Mouse (Mus musculus) MEL (cell line): ENCODE measurements around the gene Pofut1. TPM values are rescaled to one million over a fixed set of nuclear protein-coding genes. Genes with fewer than 3 reads are reported as not detected.

Experiments
- DNase-seq: peaks from one replicate; pipeline ENCODE4 v3.0.0; 2011; ENCODE audit warnings: low read depth, low spot score
- H3K27ac ChIP-seq: 2 replicates; pipeline ENCODE4 v1.5.1; 2012; ENCODE audit warnings: low read depth, mild to moderate bottlenecking, control low read depth, low read length, moderate library complexity; ENCODE audit not compliant: control insufficient read depth
- H3K27me3 ChIP-seq, 2 experiments: fragments of 150-350 bp in 1 of 2; sonication (generic) in 1 of 2; 2 replicates each; pipeline ENCODE4 v1.6.1; 2012; ENCODE audit warnings: low read length in 2 of 2, mild to moderate bottlenecking in 2 of 2, improper control_type of control experiment in 1 of 2, moderate library complexity in 1 of 2; ENCODE audit not compliant: insufficient read depth in 2 of 2, control insufficient read depth in 1 of 2
- H3K36me3 ChIP-seq, 2 experiments: 2 replicates each; pipeline ENCODE4 v1.6.1; 2012 to 2014; ENCODE audit warnings: low read length in 2 of 2, improper control_type of control experiment in 1 of 2, inconsistent platforms in 1 of 2, mild to moderate bottlenecking in 1 of 2; ENCODE audit not compliant: insufficient read depth in 2 of 2, control insufficient read depth in 1 of 2
- H3K4me1 ChIP-seq, 2 experiments: fragments of 150-350 bp in 1 of 2; sonication (generic) in 1 of 2; 2 replicates each; pipeline ENCODE4 v1.6.1; 2012; ENCODE audit warnings: low read length in 2 of 2, improper control_type of control experiment in 1 of 2, mild to moderate bottlenecking in 1 of 2; ENCODE audit not compliant: insufficient read depth in 2 of 2, control insufficient read depth in 1 of 2
- H3K4me3 ChIP-seq, 2 experiments: fragments of 150-350 bp in 1 of 2; sonication (generic) in 1 of 2; 2 replicates each; pipeline ENCODE4 v1.5.1; 2012; ENCODE audit warnings: low read depth in 2 of 2, low read length in 2 of 2, mild to moderate bottlenecking in 2 of 2, moderate library complexity in 2 of 2, control low read depth in 1 of 2, improper control_type of control experiment in 1 of 2; ENCODE audit not compliant: control insufficient read depth in 1 of 2, insufficient read depth in 1 of 2
- H3K79me2 ChIP-seq: 2 replicates; pipeline ENCODE4 v1.6.1; 2012; ENCODE audit warnings: mild to moderate bottlenecking, low read length, moderate library complexity; ENCODE audit not compliant: control insufficient read depth, poor library complexity, insufficient read depth
- H3K9ac ChIP-seq: 2 replicates; pipeline ENCODE4 v1.6.1; 2012; ENCODE audit warnings: low read depth, mild to moderate bottlenecking, control low read depth, low read length, moderate library complexity; ENCODE audit not compliant: control insufficient read depth, poor library complexity, severe bottlenecking
- H3K9me3 ChIP-seq: fragments of 150-350 bp; sonication (generic); replicated peaks from 2 replicates; pipeline ENCODE4 v1.6.1; 2012; ENCODE audit warnings: mild to moderate bottlenecking, low read length, improper control_type of control experiment, moderate library complexity; ENCODE audit not compliant: insufficient read depth
- CHD1 ChIP-seq: IDR thresholded peaks from 2 replicates; pipeline ENCODE4 v1.6.1; 2012; ENCODE audit warnings: low read depth, mild to moderate bottlenecking, inconsistent platforms, low read length, improper control_type of control experiment
- CHD2 ChIP-seq: IDR thresholded peaks from 2 replicates; pipeline ENCODE4 v1.6.1; 2011; ENCODE audit warnings: low read length, improper control_type of control experiment
- CTCF ChIP-seq, 3 experiments: IDR thresholded peaks in 2 of 3; conservative IDR thresholded peaks in 1 of 3; 2 replicates each; pipeline ENCODE4 v1.5.1; 2011 to 2012; ENCODE audit warnings: low read length in 3 of 3, low read depth in 2 of 3, mild to moderate bottlenecking in 2 of 3, improper control_type of control experiment in 1 of 3, inconsistent platforms in 1 of 3, mixed read lengths in 1 of 3, moderate library complexity in 1 of 3; ENCODE audit not compliant: control insufficient read depth in 1 of 3, insufficient read depth in 1 of 3, poor library complexity in 1 of 3, severe bottlenecking in 1 of 3
- E2F4 ChIP-seq: IDR thresholded peaks from 2 replicates; pipeline ENCODE4 v1.6.1; 2011; ENCODE audit warnings: low read depth, low read length, improper control_type of control experiment, borderline replicate concordance
- ETS1 ChIP-seq: IDR thresholded peaks from 2 replicates; pipeline ENCODE4 v1.6.1; 2012; ENCODE audit warnings: low read depth, mild to moderate bottlenecking, inconsistent platforms, low read length, improper control_type of control experiment, moderate library complexity
- GABPA ChIP-seq: IDR thresholded peaks from 2 replicates; pipeline ENCODE4 v1.6.1; 2012; ENCODE audit warnings: low read depth, mild to moderate bottlenecking, inconsistent platforms, low read length, improper control_type of control experiment, moderate library complexity
- HCFC1 ChIP-seq: IDR thresholded peaks from 2 replicates; pipeline ENCODE4 v1.6.1; 2012; ENCODE audit warnings: low read depth, mild to moderate bottlenecking, inconsistent platforms, low read length, improper control_type of control experiment, moderate library complexity
- JUND ChIP-seq: IDR thresholded peaks from 2 replicates; pipeline ENCODE4 v1.6.1; 2011; ENCODE audit warnings: low read depth, mild to moderate bottlenecking, improper control_type of control experiment, low read length
- MAFK ChIP-seq: IDR thresholded peaks from 2 replicates; pipeline ENCODE4 v1.6.1; 2011; ENCODE audit warnings: low read depth, mild to moderate bottlenecking, low read length, improper control_type of control experiment, borderline replicate concordance
- MAZ ChIP-seq: IDR thresholded peaks from 2 replicates; pipeline ENCODE4 v1.6.1; 2012; ENCODE audit warnings: low read depth, mild to moderate bottlenecking, inconsistent platforms, low read length, improper control_type of control experiment
- MEF2A ChIP-seq: IDR thresholded peaks from 2 replicates; pipeline ENCODE4 v1.6.1; 2014; ENCODE audit warnings: low read depth, mild to moderate bottlenecking, inconsistent platforms, low read length, improper control_type of control experiment; ENCODE audit not compliant: poor library complexity, insufficient replicate concordance, severe bottlenecking; ENCODE audit errors: extremely low read depth
- MXI1 ChIP-seq: IDR thresholded peaks from 2 replicates; pipeline ENCODE4 v1.6.1; 2011; ENCODE audit warnings: mild to moderate bottlenecking, low read depth, low read length, improper control_type of control experiment
- MYC ChIP-seq: IDR thresholded peaks from 2 replicates; pipeline ENCODE4 v1.6.1; 2011; ENCODE audit warnings: low read depth, mild to moderate bottlenecking, low read length, improper control_type of control experiment, moderate library complexity
- POLR2A ChIP-seq, 2 experiments: IDR thresholded peaks; 2 replicates each; pipeline ENCODE4 v1.6.1; 2011 to 2012; ENCODE audit warnings: low read length in 2 of 2, mild to moderate bottlenecking in 2 of 2, control low read depth in 1 of 2, improper control_type of control experiment in 1 of 2, low read depth in 1 of 2, moderate library complexity in 1 of 2; ENCODE audit not compliant: control insufficient read depth in 1 of 2, insufficient read depth in 1 of 2, poor library complexity in 1 of 2
- POLR2AphosphoS2 ChIP-seq: IDR thresholded peaks from 2 replicates; pipeline ENCODE4 v1.6.1; 2011; ENCODE audit warnings: low read length, improper control_type of control experiment
- POLR2AphosphoS5 ChIP-seq: IDR thresholded peaks from 2 replicates; pipeline ENCODE4 v1.6.1; 2012; ENCODE audit warnings: low read depth, borderline replicate concordance, mild to moderate bottlenecking, inconsistent platforms, low read length, moderate library complexity, mixed read lengths
- TAL1 ChIP-seq: IDR thresholded peaks from 2 replicates; pipeline ENCODE4 v1.6.1; 2012; ENCODE audit warnings: mild to moderate bottlenecking, inconsistent platforms, low read length, moderate library complexity, mixed read lengths
- USF2 ChIP-seq, 2 experiments: IDR thresholded peaks; 2 replicates each; pipeline ENCODE4 v1.6.1; 2011 to 2012; ENCODE audit warnings: improper control_type of control experiment in 2 of 2, low read length in 2 of 2, borderline replicate concordance in 1 of 2, inconsistent platforms in 1 of 2, low read depth in 1 of 2, mild to moderate bottlenecking in 1 of 2; ENCODE audit not compliant: insufficient read depth in 1 of 2
- ZC3H11A ChIP-seq: IDR thresholded peaks from 2 replicates; pipeline ENCODE4 v1.6.1; 2012; ENCODE audit warnings: low read depth, mild to moderate bottlenecking, inconsistent platforms, low read length, improper control_type of control experiment
- ZKSCAN1 ChIP-seq: IDR thresholded peaks from 2 replicates; pipeline ENCODE4 v1.6.1; 2012; ENCODE audit warnings: low read depth, mild to moderate bottlenecking, inconsistent platforms, low read length, improper control_type of control experiment, moderate library complexity
- ZNF384 ChIP-seq: IDR thresholded peaks from 2 replicates; pipeline ENCODE4 v1.6.1; 2012; ENCODE audit warnings: low read depth, mild to moderate bottlenecking, inconsistent platforms, low read length, improper control_type of control experiment
- polyA plus RNA-seq, 2 experiments: library from polyadenylated mRNA; stranded (reverse) in 1 of 2; unstranded in 1 of 2; fragments of >175 nt in 1 of 2; fragments of >200 nt in 1 of 2; gene quantifications; 2 replicates each; pipeline versions ENCODE4 v1.2.1 to v1.2.4; 2012; ENCODE audit warnings: low replicate concordance in 2 of 2, low read depth in 1 of 2; ENCODE audit not compliant: insufficient read length in 2 of 2, insufficient read depth in 1 of 2, missing spikeins in 1 of 2
- total RNA-seq: library from RNA; depleted of rRNA; stranded (reverse); fragments of 300-350 nt; gene quantifications from 2 replicates; pipeline ENCODE4 v1.2.3, GENCODE M21; 2012

The Pofut1 gene
- total and polyA plus RNA-seq, 3 experiments, result 20.2 to 28.7 TPM; not detected in 1

- Histone ChIP-seq H3K4me3 (no peak overlapping the region), H3K9me3 (no peaks in the 10 kb centered on the region), H3K4me1 (peaks cover 11 to 37% of the 10 kb centered on the region in 2 experiments), H3K36me3 (peaks cover 0 to 23% of the 10 kb centered on the region in 2 experiments; a peak in 3 of 4 replicates), H3K27me3 (no peaks in the 10 kb centered on the region), H3K9ac (no peak overlapping the region), H3K27ac (no peak overlapping the region), H3K79me2 (no peaks in the 10 kb centered on the region)
- TF ChIP-seq MAFK (no peak), CHD1 (no peak), ZKSCAN1 (no peak), GABPA (no peak), JUND (no peak), ZNF384 (no peak), POLR2AphosphoS5 (no peak), ETS1 (no peak), HCFC1 (no peak), CHD2 (no peak), E2F4 (no peak), USF2 (IDR thresholded peaks at IDR 0.05; ENCODE audit: borderline replicate concordance in 1 of 2, insufficient read depth in 1 of 2, low read depth in 1 of 2, low read length in 2 of 2) (no peak), TAL1 (no peak)
- DNase-seq, result no peak
Measured at GRCm38 (mm10) chr2:153211451-153211850, 29.9 kb upstream of the Pofut1 start.

- no peaks in the 10 kb centered on the region for H3K27me3 ChIP-seq
- DNase-seq, result no peak
- H3K9me3 ChIP-seq, result no peaks in the 10 kb centered on the region
- no peak overlapping the region for H3K27ac ChIP-seq
- peaks cover 9 to 31% of the 10 kb centered on the region in 2 experiments for H3K4me1 ChIP-seq
- no peak overlapping the region for H3K4me3 ChIP-seq
- H3K79me2 ChIP-seq, result no peaks in the 10 kb centered on the region
- TF ChIP-seq CHD2 (no peak), CHD1 (no peak), POLR2AphosphoS2 (no peak), MEF2A (no peak), CTCF (IDR thresholded peaks at IDR 0.05 in 2 of 3, conservative IDR thresholded peaks at IDR 0.05 in 1 of 3; ENCODE audit: control insufficient read depth in 1 of 3, insufficient read depth in 1 of 3, low read depth in 2 of 3, low read length in 3 of 3, poor library complexity in 1 of 3, severe bottlenecking in 1 of 3) (no peak), JUND (no peak), MXI1 (no peak), ZC3H11A (no peak), POLR2A (IDR thresholded peaks at IDR 0.05; ENCODE audit: control insufficient read depth in 1 of 2, insufficient read depth in 1 of 2, low read depth in 1 of 2, low read length in 2 of 2, poor library complexity in 1 of 2) (no peak), MYC (no peak), MAZ (no peak), USF2 (IDR thresholded peaks at IDR 0.05; ENCODE audit: borderline replicate concordance in 1 of 2, insufficient read depth in 1 of 2, low read depth in 1 of 2, low read length in 2 of 2) (no peak)
- H3K9ac ChIP-seq, result no peak overlapping the region
- peaks cover 0 to 21% of the 10 kb centered on the region in 2 experiments; a peak in 3 of 4 replicates for H3K36me3 ChIP-seq
Measured at GRCm38 (mm10) chr2:153213351-153213750, 28.0 kb upstream of the Pofut1 start.
